Mouse (Mus musculus) ES-Bruce4 (cell line): ENCODE measurements around the gene Pnpla8. TPM values are rescaled to one million over a fixed set of nuclear protein-coding genes. Genes with fewer than 3 reads are reported as not detected.
"Not testable (repeated sequence)": the region's sequence is repeated elsewhere in the genome, so short reads cannot be mapped to it uniquely, and the experiment has no call there.

Experiments
- H3K27ac ChIP-seq: 2 replicates; pipeline ENCODE4 v1.5.1; 2012; ENCODE audit warnings: low read length, inconsistent platforms; ENCODE audit not compliant: insufficient read depth
- H3K27me3 ChIP-seq: 2 replicates; pipeline ENCODE4 v1.6.1; 2012; ENCODE audit warnings: mild to moderate bottlenecking, low read length, inconsistent platforms; ENCODE audit not compliant: control insufficient read depth, poor library complexity, insufficient read depth, severe bottlenecking
- H3K36me3 ChIP-seq: 2 replicates; pipeline ENCODE4 v1.6.1; 2012; ENCODE audit warnings: inconsistent platforms, mild to moderate bottlenecking, low read length, moderate library complexity; ENCODE audit not compliant: control insufficient read depth, poor library complexity, insufficient read depth, severe bottlenecking
- H3K4me1 ChIP-seq: one replicate; pipeline ENCODE4 v1.8.1; 2011; ENCODE audit warnings: low read length; ENCODE audit not compliant: control insufficient read depth, insufficient read depth
- H3K4me3 ChIP-seq: 2 replicates; pipeline ENCODE4 v1.5.1; 2011; ENCODE audit warnings: low read depth, mild to moderate bottlenecking, low read length
- H3K9ac ChIP-seq: 2 replicates; pipeline ENCODE4 v1.6.1; 2012; ENCODE audit warnings: low read depth, mild to moderate bottlenecking, inconsistent platforms; ENCODE audit not compliant: poor library complexity, severe bottlenecking
- H3K9me3 ChIP-seq: replicated peaks from 2 replicates; pipeline ENCODE4 v1.6.1; 2012; ENCODE audit warnings: mild to moderate bottlenecking, low read length, inconsistent platforms; ENCODE audit not compliant: control insufficient read depth, poor library complexity, insufficient read depth, severe bottlenecking
- CTCF ChIP-seq: IDR thresholded peaks from one replicate; pipeline ENCODE4 v1.8.1; 2011; ENCODE audit warnings: low read depth, low read length
- EP300 ChIP-seq: IDR thresholded peaks from 2 replicates; pipeline ENCODE4 v1.6.1; 2011; ENCODE audit warnings: low read depth, low read length; ENCODE audit not compliant: insufficient read depth
- POLR2A ChIP-seq: IDR thresholded peaks from one replicate; pipeline ENCODE4 v1.8.1; 2011; ENCODE audit warnings: low read length; ENCODE audit not compliant: insufficient read depth
- polyA plus RNA-seq: library from polyadenylated mRNA; stranded (reverse); fragments of >200 nt; gene quantifications from 2 replicates; pipeline ENCODE4 v1.2.4, GENCODE M21; 2011; ENCODE audit warnings: low read depth; ENCODE audit not compliant: missing spikeins, insufficient read depth, insufficient read length

Gene Pnpla8
- polyA plus RNA-seq, 1 experiment, result 69.5 TPM

GRCm38 (mm10) chr12:44268728-44269302 lies 47.6 kb downstream of the Pnpla8 start:
- Histone ChIP-seq H3K4me1 (no peaks in the 10 kb centered on the region), H3K9me3 (no peaks in the 10 kb centered on the region), H3K27ac (peak overlapping the region; percentile 40), H3K9ac (peak overlapping the region; percentile 72), H3K27me3 (no peaks in the 10 kb centered on the region), H3K4me3 (peak overlapping the region; percentile 97), H3K36me3 (no peaks in the 10 kb centered on the region)
- no peak for TF ChIP-seq EP300
- TF ChIP-seq POLR2A, result peak; percentile 92

- H3K9me3 ChIP-seq, result no peaks in the 10 kb centered on the region
- TF ChIP-seq CTCF, result no peak
- no peak for TF ChIP-seq EP300
- TF ChIP-seq POLR2A, result no peak
- H3K27me3 ChIP-seq, result no peaks in the 10 kb centered on the region
- no peaks in the 10 kb centered on the region for H3K36me3 ChIP-seq
- peak overlapping the region; percentile 72 for H3K9ac ChIP-seq
- no peaks in the 10 kb centered on the region for H3K4me1 ChIP-seq
- H3K27ac ChIP-seq, result no peak overlapping the region
- H3K4me3 ChIP-seq, result peak overlapping the region; percentile 87
Observed at GRCm38 (mm10) chr12:44269311-44269831, 48.2 kb downstream of the Pnpla8 start.

DNA sequence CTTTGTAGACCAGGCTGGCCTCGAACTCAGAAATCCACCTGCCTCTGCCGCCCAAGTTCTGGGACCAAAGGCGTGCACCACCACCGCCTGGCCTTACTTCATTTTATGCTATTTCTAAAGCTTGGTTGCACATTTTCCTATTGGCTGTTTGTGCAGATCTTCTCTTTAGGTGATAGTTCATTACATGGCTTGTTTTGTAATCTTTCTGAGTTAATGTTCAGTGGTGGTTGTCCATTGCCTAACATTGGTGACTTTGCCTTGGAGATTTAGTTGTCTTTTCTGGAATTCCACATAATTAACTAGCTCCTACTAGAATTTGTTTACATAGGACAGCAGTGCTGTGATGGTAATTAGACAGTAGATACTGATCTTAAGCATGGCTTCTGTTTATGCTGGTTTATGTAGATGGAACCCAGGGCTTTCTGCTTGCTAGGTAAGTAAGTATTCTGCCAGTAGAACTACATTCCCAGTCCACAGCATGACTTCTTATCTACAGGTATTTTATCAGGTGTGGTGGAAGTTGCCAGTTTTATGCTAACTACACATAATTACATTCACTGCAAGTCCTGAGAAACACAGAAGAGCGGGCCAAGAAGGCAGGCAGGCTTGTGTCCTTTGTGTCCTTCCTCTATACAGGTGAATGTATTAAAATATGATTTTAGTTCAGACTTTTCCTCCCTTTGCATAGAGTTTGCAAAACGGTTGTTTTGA lies 53.1 kb downstream of the Pnpla8 start:
- TF ChIP-seq CTCF, result no peak
- no peak overlapping the region for H3K27ac ChIP-seq
- no peaks in the 10 kb centered on the region for H3K36me3 ChIP-seq

DNA sequence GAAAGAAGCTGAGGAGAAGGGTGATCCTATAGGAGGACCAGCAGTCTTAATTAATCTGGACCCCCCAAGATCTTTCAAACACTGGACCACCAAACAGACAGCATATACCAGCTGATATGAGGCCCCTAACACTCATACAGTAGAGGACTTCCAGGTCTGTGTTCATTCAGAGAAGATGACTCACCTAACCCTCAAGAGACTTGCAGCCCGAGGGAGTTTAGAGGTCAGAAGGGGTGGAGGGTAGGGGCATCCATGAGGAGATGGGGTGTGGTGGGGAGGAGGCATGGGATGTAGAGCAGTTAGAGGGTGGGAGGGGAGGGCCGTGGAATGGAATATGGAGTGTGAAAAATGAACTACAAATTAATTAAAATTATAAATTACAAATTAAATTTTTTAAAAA lies 59.0 kb downstream of the Pnpla8 start:
- H3K4me3 ChIP-seq, H3K27ac ChIP-seq, H3K9me3 ChIP-seq, H3K9ac ChIP-seq, H3K4me1 ChIP-seq, H3K36me3 ChIP-seq, H3K27me3 ChIP-seq: not testable (repeated sequence)

More for the DNA sequence above, 53.1 kb downstream of the Pnpla8 start:
- no peak overlapping the region for H3K4me3 ChIP-seq
- H3K4me1 ChIP-seq, result no peaks in the 10 kb centered on the region
- no peak overlapping the region for H3K9ac ChIP-seq
- H3K27me3 ChIP-seq, result no peaks in the 10 kb centered on the region
- H3K9me3 ChIP-seq, result no peaks in the 10 kb centered on the region

DNA sequence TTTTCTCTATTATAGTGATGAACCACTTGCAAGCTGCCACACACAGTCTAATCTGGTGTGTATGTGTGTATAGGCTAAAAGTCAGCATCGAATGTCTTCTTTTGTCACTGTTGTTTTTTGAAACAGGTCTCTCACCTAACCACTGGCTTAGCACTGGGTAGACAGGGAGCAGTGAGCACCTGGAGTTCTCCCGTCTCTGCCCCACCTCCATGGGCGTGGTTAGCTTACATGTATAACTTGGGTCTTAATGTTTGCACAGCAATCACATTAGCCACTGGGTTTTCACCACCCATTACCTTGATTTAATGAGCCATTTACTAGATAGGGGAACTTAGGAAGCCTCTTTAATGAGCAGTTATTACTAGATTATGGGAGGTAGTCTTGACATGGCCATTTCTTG lies 60.4 kb downstream of the Pnpla8 start:
- TF ChIP-seq EP300, result no peak
- TF ChIP-seq CTCF, result no peak
- no peak for TF ChIP-seq POLR2A
- Histone ChIP-seq H3K36me3 (no peaks in the 10 kb centered on the region; the same call in 1 of the 2 replicates), H3K4me1 (peaks cover 3% of the 10 kb centered on the region), H3K27ac (no peak overlapping the region), H3K9me3 (no peaks in the 10 kb centered on the region), H3K4me3 (no peak overlapping the region), H3K9ac (no peak overlapping the region), H3K27me3 (no peaks in the 10 kb centered on the region)

DNA sequence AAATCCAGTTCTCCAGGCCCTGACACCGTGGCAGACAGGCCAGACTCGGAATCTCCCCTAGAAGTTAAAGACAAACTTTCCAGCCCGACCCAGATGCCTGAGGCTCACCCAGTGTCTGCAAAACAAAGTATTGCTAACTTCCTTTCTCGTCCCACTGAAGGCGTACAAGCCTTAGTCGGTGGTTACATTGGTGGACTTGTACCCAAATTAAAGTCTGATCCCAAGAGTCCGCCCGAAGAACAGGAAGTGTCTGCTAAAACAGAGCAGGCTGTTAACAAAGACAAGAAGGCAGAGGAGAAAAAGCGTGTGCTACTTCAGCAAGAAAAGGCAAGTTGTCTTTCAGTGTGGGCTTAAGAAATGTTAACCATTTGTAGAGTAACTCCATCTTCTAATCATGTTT lies 62.2 kb downstream of the Pnpla8 start:
- TF ChIP-seq POLR2A (no peak), CTCF (no peak), EP300 (no peak)
- Histone ChIP-seq H3K36me3 (no peaks in the 10 kb centered on the region; the same call in 1 of the 2 replicates), H3K27ac (no peak overlapping the region), H3K4me1 (peaks cover 3% of the 10 kb centered on the region), H3K9me3 (no peaks in the 10 kb centered on the region), H3K4me3 (no peak overlapping the region), H3K27me3 (no peaks in the 10 kb centered on the region), H3K9ac (no peak overlapping the region)
